Mouse (Mus musculus): Measurements from ENCODE around the gene Fsd1. TPM values are rescaled to one million over a fixed set of nuclear protein-coding genes. Genes with fewer than 3 reads are reported as not detected.
"Not testable (repeated sequence)": the region's sequence is repeated elsewhere in the genome, so short reads cannot be mapped to it uniquely, and the experiment has no call there.

Gene Fsd1
- total RNA-seq (2021) (under 1 TPM; 0.50 to 0.61 TPM), polyA plus RNA-seq (2012; rRNA removed) (0.35 and 0.76 TPM in 2 replicates)
- long read RNA-seq, partial matches to known transcripts, result 0 of 1 reads
- long read RNA-seq, other reads (novel, unspliced or antisense), result 1 of 1 reads

DNA sequence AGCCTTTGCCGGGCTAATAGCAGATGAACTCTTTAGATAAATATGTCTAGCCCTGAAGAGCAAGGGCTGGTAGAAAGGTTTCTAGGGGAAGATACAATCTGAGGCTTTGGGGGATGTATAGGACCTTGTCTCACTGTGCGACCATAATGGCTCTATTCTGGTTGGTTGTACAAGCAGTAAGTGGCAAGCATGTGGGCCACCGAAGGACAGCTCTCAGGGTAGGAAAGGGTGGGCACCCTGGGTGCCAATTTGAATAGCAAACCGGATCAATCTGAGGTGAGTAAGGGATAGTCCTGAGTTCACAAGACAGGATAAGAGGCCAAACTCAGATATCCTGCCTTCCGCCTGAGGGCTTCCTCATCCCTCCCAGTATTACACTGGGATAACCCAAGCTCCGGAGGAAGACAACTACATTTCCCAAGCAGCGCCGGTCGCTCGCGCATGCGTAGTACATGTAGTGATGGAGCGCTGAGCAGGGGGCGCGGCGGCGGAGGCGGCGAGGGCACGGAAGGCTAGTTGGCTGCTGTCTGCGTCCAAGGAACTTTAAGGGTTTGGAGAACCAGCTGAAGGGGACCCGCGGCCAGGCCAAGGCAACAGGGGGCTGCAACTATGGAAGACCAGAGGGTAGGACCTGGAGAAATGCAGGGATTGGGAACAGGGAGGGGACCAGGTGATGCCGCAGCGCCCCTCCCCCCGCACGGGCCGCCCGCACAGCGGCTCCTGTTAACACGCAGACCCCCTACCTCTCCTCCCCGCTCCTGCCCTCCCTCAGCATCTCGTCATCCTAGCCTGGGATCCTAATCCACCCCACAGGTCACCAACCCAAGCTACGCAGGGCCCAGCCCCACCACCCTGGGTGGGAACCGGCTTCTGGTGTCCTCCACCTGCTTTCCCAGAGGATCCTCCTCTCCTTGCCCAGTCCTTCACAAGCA is at the start of gene Fsd1:
Fsd1 (plus strand) TSS at position 480 of the 932 bp plus-strand sequence.
- Histone ChIP-seq H3K9ac (ENCODE audit: low read depth, low read length) (no peak within 1 kb of the TSS), H3K79me2 (replicated peaks; ENCODE audit: control insufficient read depth, insufficient read depth, low read length) (no peaks in the 10 kb centered on the region), H3K27me3 (ENCODE audit: control insufficient read depth, insufficient read depth, low read length) (peaks cover 5% of the 10 kb centered on the region), H3K27ac (no peak within 1 kb of the TSS), H3K4me1 (ENCODE audit: control insufficient read depth, insufficient read depth, low read length) (no peaks in the 10 kb centered on the region), H3K36me3 (ENCODE audit: control insufficient read depth, insufficient read depth, low read length) (no peaks in the 10 kb centered on the region), H3K4me3 (no peak within 1 kb of the TSS)
- TF ChIP-seq CTCF (IDR thresholded peaks at IDR 0.05) (no peak), POLR2A (IDR thresholded peaks at IDR 0.05; ENCODE audit: insufficient read depth, low read depth, low read length) (no peak), EP300 (IDR thresholded peaks at IDR 0.05; ENCODE audit: insufficient read depth, low read depth, low read length) (no peak)
- no peak for DNase-seq
- intact Hi-C loops (cut with DNase I), result no loop called here
- WGBS, result 11% methylated on average over 34 of the region's 35 CpGs

DNA sequence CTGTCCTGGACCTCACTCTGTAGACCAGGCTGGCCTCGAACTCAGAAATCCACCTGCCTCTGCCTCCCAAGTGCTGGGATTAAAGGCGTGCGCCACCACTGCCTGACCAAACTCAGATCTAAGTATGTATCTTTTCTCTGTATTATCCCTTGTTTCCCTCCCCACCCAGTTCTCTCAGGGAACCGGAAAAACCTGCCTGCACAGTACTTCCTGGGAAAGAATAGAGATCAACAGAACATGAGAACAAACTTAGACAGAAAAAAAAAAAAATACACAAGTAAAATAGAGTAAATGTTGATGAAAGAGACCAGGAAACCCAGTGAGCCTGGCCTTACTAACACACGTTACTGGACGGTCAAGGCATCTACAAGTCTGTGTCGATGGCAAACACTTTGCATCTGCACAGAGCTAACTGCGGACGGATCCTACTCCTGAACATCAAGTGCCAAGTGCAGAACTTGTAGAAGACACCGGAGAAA is 41.9 kb upstream of the Fsd1 start:
- intact Hi-C loops (cut with DNase I), result loop anchor here (2.0 kb wide), 1 partner anchor 14 kb away; the partner anchor contains the start of gene Yju2
- Histone ChIP-seq H3K27ac (peak overlapping the region; percentile 94), H3K4me3 (peak overlapping the region; percentile 64), H3K9ac (ENCODE audit: low read depth, low read length) (peak overlapping the region; percentile 69)
- not testable (repeated sequence) for H3K79me2 ChIP-seq (replicated peaks; ENCODE audit: control insufficient read depth, insufficient read depth, low read length); H3K4me1 ChIP-seq (ENCODE audit: control insufficient read depth, insufficient read depth, low read length); H3K27me3 ChIP-seq (ENCODE audit: control insufficient read depth, insufficient read depth, low read length); DNase-seq; H3K36me3 ChIP-seq (ENCODE audit: control insufficient read depth, insufficient read depth, low read length)
- WGBS, result 19% methylated on average over 10 of the region's 10 CpGs

DNA sequence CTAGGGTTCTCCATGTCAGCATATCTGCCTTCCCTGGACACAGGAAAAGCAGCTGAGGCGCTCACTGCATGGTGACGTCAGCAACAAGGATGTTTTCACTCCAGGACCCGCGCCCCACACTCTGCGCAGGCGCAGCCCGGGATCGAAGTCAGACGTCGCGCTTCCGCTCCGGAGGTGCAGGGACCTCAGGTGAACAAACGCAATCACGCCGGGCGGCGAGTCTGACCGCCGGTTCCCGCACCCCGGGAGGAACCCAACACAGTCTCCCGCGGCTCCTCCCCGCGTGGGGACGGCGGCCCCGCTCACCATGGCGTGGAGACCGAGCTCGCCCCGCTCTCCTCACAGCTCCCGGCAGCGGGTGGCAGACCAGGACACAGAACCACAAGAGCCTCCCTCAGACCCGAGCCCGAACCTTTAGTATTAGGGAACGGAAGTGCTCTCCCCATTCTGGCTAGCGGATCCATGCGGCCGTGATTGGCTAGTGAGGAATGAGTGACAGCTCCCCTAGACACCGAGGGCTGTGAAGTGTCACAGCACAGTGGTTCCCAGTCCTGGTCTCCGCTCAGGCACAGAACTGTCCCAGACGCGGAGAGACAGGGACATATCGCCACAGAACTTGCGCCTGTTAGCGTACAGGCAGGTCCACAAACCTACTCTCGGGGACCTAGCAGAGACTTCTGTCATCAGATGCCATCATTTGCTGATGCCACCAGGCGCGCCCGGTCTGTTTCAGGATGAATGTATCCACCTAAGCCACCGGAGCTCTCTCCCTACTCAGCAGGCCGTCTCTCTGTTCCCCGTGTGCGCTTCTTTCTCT is 41.2 kb upstream of the Fsd1 start:
- not testable (repeated sequence) for H3K4me1 ChIP-seq (ENCODE audit: control insufficient read depth, insufficient read depth, low read length); H3K79me2 ChIP-seq (replicated peaks; ENCODE audit: control insufficient read depth, insufficient read depth, low read length); H3K27me3 ChIP-seq (ENCODE audit: control insufficient read depth, insufficient read depth, low read length); H3K36me3 ChIP-seq (ENCODE audit: control insufficient read depth, insufficient read depth, low read length)
- DNase-seq, result peak; percentile 92 to 95
- H3K27ac ChIP-seq, result peak overlapping the region; percentile 94
- peak; percentile 85 for TF ChIP-seq POLR2A (IDR thresholded peaks at IDR 0.05; ENCODE audit: insufficient read depth, low read depth, low read length)
- 0 out of 2 replicates have a peak, but pooled peaks have one; percentile 19 for TF ChIP-seq EP300 (IDR thresholded peaks at IDR 0.05; ENCODE audit: insufficient read depth, low read depth, low read length)
- peak overlapping the region; percentile 84 for H3K9ac ChIP-seq (ENCODE audit: low read depth, low read length)
- intact Hi-C loops (cut with DNase I), result loop anchor here (2.0 to 5.0 kb wide), 2 partner anchors 14 to 53 kb away; partner anchors contain the start of genes Yju2 and Zfp959
- H3K4me3 ChIP-seq, result peak overlapping the region; percentile 64
- WGBS, result under 1% methylated on average over 56 of the region's 56 CpGs

DNA sequence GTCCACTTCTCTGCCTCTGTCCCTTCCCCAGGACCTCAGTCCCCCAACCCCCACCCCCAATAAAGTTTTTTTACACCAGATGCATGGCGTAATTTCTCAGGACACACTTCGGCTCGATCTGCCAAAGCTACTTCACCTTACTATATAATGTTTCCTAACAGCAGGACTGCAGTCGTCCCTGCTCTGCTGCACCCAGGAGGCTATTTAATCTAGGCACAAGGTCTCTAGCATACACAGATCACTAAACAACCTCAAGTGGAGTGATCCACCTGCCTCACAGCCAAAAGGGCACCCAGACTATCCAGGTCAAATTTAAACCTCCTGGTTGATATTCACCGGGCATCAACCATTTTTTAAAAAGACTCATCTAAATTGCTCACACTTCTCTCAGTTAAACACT is 40.6 kb upstream of the Fsd1 start:
- H3K27ac ChIP-seq, result peak overlapping the region; percentile 94
- H3K4me1 ChIP-seq (ENCODE audit: control insufficient read depth, insufficient read depth, low read length), result peaks cover 1% of the 10 kb centered on the region; the same call in 1 of the 2 replicates
- H3K79me2 ChIP-seq (replicated peaks; ENCODE audit: control insufficient read depth, insufficient read depth, low read length), result no peaks in the 10 kb centered on the region; the same call in 1 of the 2 replicates
- H3K36me3 ChIP-seq (ENCODE audit: control insufficient read depth, insufficient read depth, low read length), result no peaks in the 10 kb centered on the region
- no peaks in the 10 kb centered on the region for H3K27me3 ChIP-seq (ENCODE audit: control insufficient read depth, insufficient read depth, low read length)
- WGBS, result 22% methylated on average over 5 of the region's 5 CpGs
- peak overlapping the region; percentile 73 for H3K9ac ChIP-seq (ENCODE audit: low read depth, low read length)
- TF ChIP-seq POLR2A (IDR thresholded peaks at IDR 0.05; ENCODE audit: insufficient read depth, low read depth, low read length) (no peak), CTCF (IDR thresholded peaks at IDR 0.05) (no peak), EP300 (IDR thresholded peaks at IDR 0.05; ENCODE audit: insufficient read depth, low read depth, low read length) (no peak)
- intact Hi-C loops (cut with DNase I), result loop anchor here (2.0 to 5.0 kb wide), 2 partner anchors 13 to 53 kb away; partner anchors contain the start of genes Yju2 and Zfp959
- H3K4me3 ChIP-seq, result peak overlapping the region; percentile 64
- DNase-seq, result peak in 1 of 2 experiments; percentile 17

DNA sequence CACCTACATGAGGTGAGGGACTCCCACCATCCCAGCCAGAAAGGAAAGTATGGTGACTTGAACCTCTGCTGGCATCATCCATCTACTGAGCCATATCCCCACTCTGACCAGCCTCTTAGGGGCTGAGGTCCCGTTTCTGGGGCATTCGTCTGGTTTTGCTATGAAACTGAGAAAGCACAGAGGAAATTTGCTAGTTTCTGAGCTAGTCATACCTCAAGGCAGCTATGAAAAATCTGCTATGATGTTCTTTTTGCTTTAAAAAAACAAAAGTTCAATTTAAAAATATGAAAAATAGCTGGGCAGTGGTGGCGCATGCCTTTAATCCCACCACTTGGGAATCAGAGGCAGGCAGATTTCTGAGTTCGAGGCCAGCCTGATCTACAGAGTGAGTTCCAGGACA is 37.7 kb upstream of the Fsd1 start:
- no peak overlapping the region for H3K27ac ChIP-seq
- TF ChIP-seq POLR2A (IDR thresholded peaks at IDR 0.05; ENCODE audit: insufficient read depth, low read depth, low read length) (no peak), CTCF (IDR thresholded peaks at IDR 0.05) (no peak), EP300 (IDR thresholded peaks at IDR 0.05; ENCODE audit: insufficient read depth, low read depth, low read length) (no peak)
- H3K4me1 ChIP-seq (ENCODE audit: control insufficient read depth, insufficient read depth, low read length), result peaks cover 1% of the 10 kb centered on the region; the same call in 1 of the 2 replicates
- H3K36me3 ChIP-seq (ENCODE audit: control insufficient read depth, insufficient read depth, low read length), result no peaks in the 10 kb centered on the region
- intact Hi-C loops (cut with DNase I), result loop anchor here (5.0 kb wide), 1 partner anchor 56 kb away; the partner anchor contains the start of gene Zfp959
- H3K27me3 ChIP-seq (ENCODE audit: control insufficient read depth, insufficient read depth, low read length), result no peaks in the 10 kb centered on the region
- H3K79me2 ChIP-seq (replicated peaks; ENCODE audit: control insufficient read depth, insufficient read depth, low read length), result no peaks in the 10 kb centered on the region
- WGBS, result 85% methylated on average over 4 of the region's 4 CpGs
- DNase-seq, result no peak
- no peak overlapping the region for H3K9ac ChIP-seq (ENCODE audit: low read depth, low read length)
- no peak overlapping the region for H3K4me3 ChIP-seq

Measured in heart, adult 2 months (tissue).